ENCODE assay signal across 21 mouse cellular contexts in the genomic region with DNA sequence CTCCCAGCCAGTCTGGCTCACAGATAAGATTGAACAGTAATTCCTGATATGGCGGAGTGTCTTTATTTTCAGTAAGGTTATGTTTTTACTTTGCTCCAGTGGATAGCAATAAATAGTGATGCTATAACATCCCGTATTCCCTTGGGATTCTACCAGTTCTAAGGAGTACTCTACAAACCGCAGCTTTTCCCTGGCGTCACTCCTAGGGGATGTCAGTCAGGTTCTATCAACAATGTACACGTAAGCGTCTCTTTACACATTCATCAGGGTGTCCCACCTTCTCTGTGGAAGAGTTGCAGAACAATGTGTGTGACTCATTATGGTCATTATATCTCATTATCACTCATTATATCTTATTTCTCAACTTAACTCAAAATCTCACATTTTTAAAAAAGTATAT. TPM values are rescaled to one million over a fixed set of nuclear protein-coding genes. Genes with fewer than 3 reads are reported as not detected.
"Had no signal": no experiment of that assay in that cellular context is flagged by ENCODE, and none has a peak within 500 bp of the region (broad histone marks: within the 10 kb centered on the region; RNA-seq: fewer than 3 reads in every experiment).

No protein-coding gene starts in this region.

- ATAC-seq: liver, postnatal 0 days; midbrain, embryonic 15.5 days had no signal

- H3K4me3 ChIP-seq: limb, embryonic 12.5 days; limb, embryonic 15.5 days; lung, embryonic 15.5 days; midbrain, embryonic 12.5 days; midbrain, embryonic 15.5 days; neural tube, embryonic 12.5 days; neural tube, embryonic 15.5 days had no signal

- DNase-seq: kidney, postnatal 4 days; left cerebral cortex, postnatal 4 days; liver, postnatal 0 days; right cerebral cortex, adult 18-20 months; right cerebral cortex, postnatal 14 days; right cerebral cortex, postnatal 4 days; thymus, adult 2 months; thymus, postnatal 14 days; thymus, postnatal 4 days had no signal

- H3K9ac ChIP-seq: limb, embryonic 12.5 days; limb, embryonic 15.5 days; liver, embryonic 14.5 days; liver, postnatal 0 days; lung, embryonic 15.5 days; midbrain, embryonic 12.5 days; midbrain, embryonic 15.5 days; neural tube, embryonic 12.5 days; neural tube, embryonic 15.5 days had no signal

- H3K27ac ChIP-seq: limb, embryonic 12.5 days; limb, embryonic 15.5 days; liver, embryonic 14.5 days; lung, embryonic 15.5 days; macrophage; midbrain, embryonic 12.5 days; midbrain, embryonic 15.5 days; neural tube, embryonic 12.5 days; neural tube, embryonic 15.5 days; stomach, postnatal 0 days had no signal

- H3K36me3 ChIP-seq: limb, embryonic 12.5 days; limb, embryonic 15.5 days; lung, embryonic 15.5 days; midbrain, embryonic 12.5 days; midbrain, embryonic 15.5 days; neural tube, embryonic 12.5 days; neural tube, embryonic 15.5 days had no signal

- H3K4me2 ChIP-seq: limb, embryonic 12.5 days; limb, embryonic 15.5 days; liver, embryonic 11.5 days; lung, embryonic 15.5 days; midbrain, embryonic 12.5 days; midbrain, embryonic 15.5 days; neural tube, embryonic 12.5 days; neural tube, embryonic 15.5 days had no signal

- H3K9me3 ChIP-seq: limb, embryonic 12.5 days; limb, embryonic 15.5 days; lung, embryonic 15.5 days; midbrain, embryonic 12.5 days; midbrain, embryonic 15.5 days; neural tube, embryonic 12.5 days; neural tube, embryonic 15.5 days had no signal

- H3K4me1 ChIP-seq: limb, embryonic 15.5 days; lung, embryonic 15.5 days; midbrain, embryonic 12.5 days; midbrain, embryonic 15.5 days; neural tube, embryonic 12.5 days; neural tube, embryonic 15.5 days had no signal

- H3K27me3 ChIP-seq: limb, embryonic 12.5 days; limb, embryonic 15.5 days; lung, embryonic 15.5 days; midbrain, embryonic 12.5 days; midbrain, embryonic 15.5 days; neural tube, embryonic 12.5 days; neural tube, embryonic 15.5 days had no signal

RNA-seq across cellular contexts. Expression of a gene that starts 12.2 kb away (rescaled TPM):
- total RNA-seq: megakaryocyte, adult 5-6 weeks had no signal
- polyA plus RNA-seq: macrophage had no signal
